Mouse (Mus musculus) layer of hippocampus, adult 11-12 months (tissue): ENCODE results near the gene Akap8.

Experiments
- DNase-seq: peaks from one replicate; pipeline ENCODE4 v3.0.0; 2022; ENCODE audit warnings: low spot score

The Akap8 gene

GRCm38 (mm10) chr17:32320597-32321389, at the start of gene Akap8:
TSS of gene Akap8 (minus strand) at chr17:32321238.
- DNase-seq = peak; percentile 99

GRCm38 (mm10) chr17:32368991-32369578, 48.0 kb upstream of the Akap8 start:
- DNase-seq = no peak

- DNase-seq = no peak
Measured at GRCm38 (mm10) chr17:32367706-32368105, 46.7 kb upstream of the Akap8 start.

- DNase-seq = no peak
Measured at GRCm38 (mm10) chr17:32365296-32365695, 44.3 kb upstream of the Akap8 start.

- DNase-seq = no peak
Measured at GRCm38 (mm10) chr17:32364850-32365249, 43.8 kb upstream of the Akap8 start.

GRCm38 (mm10) chr17:32364331-32364730, 43.3 kb upstream of the Akap8 start:
- DNase-seq = peak; percentile 86

- no peak for DNase-seq
Measured at GRCm38 (mm10) chr17:32363821-32364301, 42.8 kb upstream of the Akap8 start.

- DNase-seq = no peak
Measured at GRCm38 (mm10) chr17:32362686-32363085, 41.6 kb upstream of the Akap8 start.

- DNase-seq = no peak
Measured at GRCm38 (mm10) chr17:32359928-32360327, 38.9 kb upstream of the Akap8 start.

- no peak for DNase-seq
Measured at GRCm38 (mm10) chr17:32358943-32359340, 37.9 kb upstream of the Akap8 start.

GRCm38 (mm10) chr17:32358192-32358942, 37.3 kb upstream of the Akap8 start:
- DNase-seq = no peak

- DNase-seq = no peak
Measured at GRCm38 (mm10) chr17:32356766-32357760, 36.0 kb upstream of the Akap8 start.

GRCm38 (mm10) chr17:32356281-32356680, 35.2 kb upstream of the Akap8 start:
- DNase-seq = no peak

GRCm38 (mm10) chr17:32355031-32355430, 34.0 kb upstream of the Akap8 start:
- no peak for DNase-seq

GRCm38 (mm10) chr17:32354211-32354610, 33.2 kb upstream of the Akap8 start:
- no peak for DNase-seq

- DNase-seq = peak; percentile 81
Measured at GRCm38 (mm10) chr17:32353696-32354095, 32.7 kb upstream of the Akap8 start.

GRCm38 (mm10) chr17:32351726-32352125, 30.7 kb upstream of the Akap8 start:
- no peak for DNase-seq

- DNase-seq = no peak
Measured at GRCm38 (mm10) chr17:32351269-32351668, 30.2 kb upstream of the Akap8 start.

GRCm38 (mm10) chr17:32350382-32350983, 29.4 kb upstream of the Akap8 start, which contains the start of gene Akap8l:
TSS of gene Akap8l (minus strand) at chr17:32350607.
- DNase-seq = peak; percentile 99

GRCm38 (mm10) chr17:32349851-32350381, 28.9 kb upstream of the Akap8 start:
- DNase-seq = no peak
